Mouse (Mus musculus): ENCODE results near the gene Etv1. TPM values are rescaled to one million over a fixed set of nuclear protein-coding genes. Genes with fewer than 3 reads are reported as not detected.

The Etv1 gene
- 2.5 and 4.5 TPM in 2 replicates for polyA plus RNA-seq (2012; rRNA removed; ENCODE audit: low replicate concordance)

DNA sequence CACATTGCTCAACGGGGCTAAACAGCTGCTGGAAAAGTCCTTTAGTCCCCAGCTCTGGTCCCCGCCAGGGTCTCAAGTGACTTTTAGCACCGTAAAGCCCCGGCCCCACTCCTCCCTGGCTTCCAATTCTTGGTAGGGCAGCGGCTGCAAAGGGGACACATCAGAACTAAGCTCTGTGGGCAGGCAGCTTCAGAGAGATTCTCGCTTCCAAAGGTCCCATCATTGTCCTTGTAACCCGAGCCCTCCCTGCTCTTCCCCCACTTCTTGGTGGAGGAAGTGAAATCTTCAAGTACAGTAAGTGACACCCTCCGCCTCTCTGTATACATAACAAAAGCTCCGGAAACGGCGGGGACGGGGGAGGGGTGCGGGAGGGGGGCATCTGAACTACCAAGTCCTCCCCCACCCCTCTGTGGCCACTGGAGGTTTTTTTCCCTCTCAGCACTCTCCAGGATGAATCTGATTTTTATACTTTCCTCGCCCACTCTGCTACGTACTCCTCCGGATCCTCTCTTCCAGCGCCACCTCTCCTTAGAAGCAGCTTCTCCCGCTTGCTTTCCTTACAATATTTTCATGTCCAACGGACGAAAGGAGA, at the start of gene Etv1:
Gene Etv1, plus strand, starts transcription at position 195 of the 592 bp plus-strand sequence.

Measured in subcutaneous adipose tissue, adult 2 months (tissue).